Mouse (Mus musculus) intestine, embryonic 16.5 days (tissue): ENCODE measurements around the gene Iqcn. TPM values are rescaled to one million over a fixed set of nuclear protein-coding genes. Genes with fewer than 3 reads are reported as not detected.

Experiments used
- ATAC-seq: fragments of 200-750 bp; cut with Nextera tagmentation; 2 replicates; pipeline ENCODE4 v1.8.0; 2017; ENCODE audit warnings: moderate TSS enrichment, moderate library complexity
- H3K27ac ChIP-seq: fragments of 300-500 bp; sonication (generic); 2 replicates; pipeline ENCODE4 v1.5.1; 2014; ENCODE audit warnings: mild to moderate bottlenecking, low read length
- H3K27me3 ChIP-seq: fragments of 300-500 bp; sonication (generic); replicated peaks from 2 replicates; pipeline ENCODE4 v1.6.1; 2014; ENCODE audit warnings: low read length, control low read depth, mixed read lengths; ENCODE audit not compliant: control insufficient read depth, insufficient read depth
- H3K36me3 ChIP-seq: fragments of 300-500 bp; sonication (generic); 2 replicates; pipeline ENCODE4 v1.6.1; 2014; ENCODE audit warnings: low read length, control low read depth; ENCODE audit not compliant: control insufficient read depth, insufficient read depth
- H3K4me1 ChIP-seq: fragments of 300-500 bp; sonication (generic); 2 replicates; pipeline ENCODE4 v1.6.1; 2014; ENCODE audit warnings: low read length, control low read depth, mixed read lengths; ENCODE audit not compliant: control insufficient read depth, insufficient read depth
- H3K4me2 ChIP-seq: fragments of 300-500 bp; sonication (generic); 2 replicates; pipeline ENCODE4 v1.6.1; 2014; ENCODE audit warnings: low read depth, low read length, control low read depth
- H3K4me3 ChIP-seq: fragments of 300-500 bp; sonication (generic); 2 replicates; pipeline ENCODE4 v1.5.1; 2014; ENCODE audit warnings: mild to moderate bottlenecking, low read length
- H3K9ac ChIP-seq: fragments of 300-500 bp; sonication (generic); 2 replicates; pipeline ENCODE4 v1.6.1; 2014; ENCODE audit warnings: low read depth, low read length
- H3K9me3 ChIP-seq: fragments of 300-500 bp; sonication (generic); 2 replicates; pipeline ENCODE4 v1.6.1; 2016; ENCODE audit warnings: low read length, control low read depth; ENCODE audit not compliant: control insufficient read depth
- WGBS: fragments of 180-500 bp; shearing (Covaris S2); extraction: QIAGEN DNeasy Blood & Tissue Kit; methylation state at CpG from one replicate; pipeline ENCODE4 v1.1.7; 2014; 5-methylcytosine and 5-hydroxymethylcytosine counted together
- polyA plus RNA-seq: library from polyadenylated mRNA; unstranded; fragments of >200 nt; fragmentation: Nextera tagmentation; extraction: Ambion mirVana; gene quantifications from 2 replicates; pipeline ENCODE4 v1.2.1, GENCODE M21; 2015

Iqcn gene
- polyA plus RNA-seq, 1 experiment from 2014 or later = not detected

GRCm38 (mm10) chr8:70674716-70675115 is 28.5 kb upstream of the Iqcn start:
- Histone ChIP-seq H3K4me1 (peaks cover 27% of the 10 kb centered on the region), H3K36me3 (peaks cover 6% of the 10 kb centered on the region; the same call in 1 of the 2 replicates), H3K4me2 (peak overlapping the region; percentile 87), H3K9ac (peak overlapping the region; percentile 84), H3K27ac (peak overlapping the region; percentile 95), H3K27me3 (no peaks in the 10 kb centered on the region), H3K9me3 (no peaks in the 10 kb centered on the region), H3K4me3 (no peak overlapping the region)
- 65% methylated on average over 4 of the region's 4 CpGs for whole genome bisulfite sequencing
- ATAC-seq = 0 out of 2 replicates have a peak, but pooled peaks have one; percentile 5

- peak overlapping the region; percentile 20; the same call in 1 of the 2 replicates for H3K4me2 ChIP-seq
- no peak overlapping the region for H3K9ac ChIP-seq
- H3K36me3 ChIP-seq = peaks cover 6% of the 10 kb centered on the region; the same call in 1 of the 2 replicates
- WGBS = 96% methylated on average over 1 of the region's 1 CpGs
- no peak overlapping the region for H3K4me3 ChIP-seq
- ATAC-seq = no peak
- no peaks in the 10 kb centered on the region for H3K27me3 ChIP-seq
- H3K27ac ChIP-seq = peak overlapping the region; percentile 95
- peaks cover 34% of the 10 kb centered on the region for H3K4me1 ChIP-seq
- no peaks in the 10 kb centered on the region for H3K9me3 ChIP-seq
These were observed 27.9 kb upstream of the Iqcn start for GRCm38 (mm10) chr8:70675336-70675735.

GRCm38 (mm10) chr8:70677451-70678080 is 25.7 kb upstream of the Iqcn start:
- 90% methylated on average over 15 of the region's 15 CpGs for WGBS
- Histone ChIP-seq H3K27me3 (no peaks in the 10 kb centered on the region), H3K4me3 (no peak overlapping the region), H3K9ac (no peak overlapping the region), H3K4me1 (peaks cover 44% of the 10 kb centered on the region), H3K9me3 (no peaks in the 10 kb centered on the region), H3K27ac (no peak overlapping the region), H3K4me2 (no peak overlapping the region), H3K36me3 (peaks cover 6% of the 10 kb centered on the region; the same call in 1 of the 2 replicates)
- no peak for ATAC-seq

- H3K27ac ChIP-seq = peak overlapping the region; percentile 82; the same call in 1 of the 2 replicates
- H3K4me2 ChIP-seq = no peak overlapping the region
- H3K9ac ChIP-seq = no peak overlapping the region
- H3K4me1 ChIP-seq = peaks cover 46% of the 10 kb centered on the region
- peaks cover 6% of the 10 kb centered on the region; the same call in 1 of the 2 replicates for H3K36me3 ChIP-seq
- no peaks in the 10 kb centered on the region for H3K9me3 ChIP-seq
- ATAC-seq = no peak
- H3K27me3 ChIP-seq = no peaks in the 10 kb centered on the region
- no peak overlapping the region for H3K4me3 ChIP-seq
These were observed 24.6 kb upstream of the Iqcn start for GRCm38 (mm10) chr8:70678679-70679078.

- ATAC-seq = peak; percentile 66
- WGBS = 87% methylated on average over 4 of the region's 4 CpGs
- H3K27me3 ChIP-seq = no peaks in the 10 kb centered on the region
These were observed 23.9 kb upstream of the Iqcn start for GRCm38 (mm10) chr8:70679404-70679803.

GRCm38 (mm10) chr8:70680039-70680438 is 23.2 kb upstream of the Iqcn start:
- Histone ChIP-seq H3K9me3 (no peaks in the 10 kb centered on the region), H3K27ac (peak overlapping the region; percentile 82), H3K36me3 (peaks cover 6% of the 10 kb centered on the region; the same call in 1 of the 2 replicates), H3K27me3 (no peaks in the 10 kb centered on the region), H3K4me3 (no peak overlapping the region), H3K4me2 (no peak overlapping the region), H3K9ac (0 out of 2 replicates have a peak overlapping the region, but pooled peaks have one; percentile 10), H3K4me1 (peaks cover 32% of the 10 kb centered on the region)
- ATAC-seq = peak; percentile 36
- WGBS = 63% methylated on average over 3 of the region's 3 CpGs

More at GRCm38 (mm10) chr8:70679404-70679803, 23.9 kb upstream of the Iqcn start:
- Histone ChIP-seq H3K36me3 (peaks cover 6% of the 10 kb centered on the region; the same call in 1 of the 2 replicates), H3K4me2 (no peak overlapping the region), H3K4me3 (no peak overlapping the region), H3K27ac (peak overlapping the region; percentile 82), H3K4me1 (peaks cover 39% of the 10 kb centered on the region), H3K9ac (peak overlapping the region; percentile 25; the same call in 1 of the 2 replicates), H3K9me3 (no peaks in the 10 kb centered on the region)

- Histone ChIP-seq H3K4me1 (peaks cover 28% of the 10 kb centered on the region), H3K27ac (peak overlapping the region; percentile 52), H3K36me3 (peaks cover 5% of the 10 kb centered on the region; the same call in 1 of the 2 replicates), H3K27me3 (no peaks in the 10 kb centered on the region), H3K4me3 (no peak overlapping the region), H3K9ac (no peak overlapping the region), H3K9me3 (no peaks in the 10 kb centered on the region), H3K4me2 (no peak overlapping the region)
- 59% methylated on average over 3 of the region's 3 CpGs for WGBS
- no peak for ATAC-seq
These were observed 21.8 kb upstream of the Iqcn start for GRCm38 (mm10) chr8:70681410-70681809.

GRCm38 (mm10) chr8:70682193-70682592 is 21.1 kb upstream of the Iqcn start:
- peak overlapping the region; percentile 63 for H3K9ac ChIP-seq
- peaks cover 28% of the 10 kb centered on the region for H3K4me1 ChIP-seq
- H3K36me3 ChIP-seq = peaks cover 4% of the 10 kb centered on the region; the same call in 1 of the 2 replicates
- H3K9me3 ChIP-seq = no peaks in the 10 kb centered on the region
- peak overlapping the region; percentile 18; the same call in 1 of the 2 replicates for H3K4me3 ChIP-seq
- ATAC-seq = peak; percentile 68
- H3K4me2 ChIP-seq = peak overlapping the region; percentile 48
- WGBS = 4% methylated on average over 19 of the region's 19 CpGs
- peak overlapping the region; percentile 52 for H3K27ac ChIP-seq
- H3K27me3 ChIP-seq = no peaks in the 10 kb centered on the region

- no peaks in the 10 kb centered on the region for H3K9me3 ChIP-seq
- H3K9ac ChIP-seq = peak overlapping the region; percentile 63
- 73% methylated on average over 3 of the region's 3 CpGs for WGBS
These were observed 20.6 kb upstream of the Iqcn start for GRCm38 (mm10) chr8:70682692-70683091.

More at GRCm38 (mm10) chr8:70682692-70683091, 20.6 kb upstream of the Iqcn start:
- H3K4me3 ChIP-seq = no peak overlapping the region
- no peak for ATAC-seq
- H3K4me2 ChIP-seq = peak overlapping the region; percentile 48
- peak overlapping the region; percentile 52 for H3K27ac ChIP-seq
- H3K4me1 ChIP-seq = peaks cover 32% of the 10 kb centered on the region
- peaks cover 3% of the 10 kb centered on the region; the same call in 1 of the 2 replicates for H3K36me3 ChIP-seq
- no peaks in the 10 kb centered on the region for H3K27me3 ChIP-seq
